Mouse (Mus musculus): Measurements from ENCODE around the gene Gng7. TPM values are rescaled to one million over a fixed set of nuclear protein-coding genes. Genes with fewer than 3 reads are reported as not detected.

The Gng7 gene
- polyA plus RNA-seq, 1 experiment from 2014 or later = 8.0 TPM

- H3K27ac ChIP-seq (ENCODE audit: low read depth, low read length) = no peak overlapping the region
- H3K36me3 ChIP-seq (ENCODE audit: control insufficient read depth, insufficient read depth, low read length) = no peaks in the 10 kb centered on the region
- H3K4me1 ChIP-seq (replicated peaks; ENCODE audit: control insufficient read depth, insufficient read depth, low read length) = peaks cover 61% of the 10 kb centered on the region
- H3K27me3 ChIP-seq (ENCODE audit: control insufficient read depth, insufficient read depth, low read length) = peaks cover 63% of the 10 kb centered on the region
- ATAC-seq (replicated peaks; ENCODE audit: low FRiP score) (no peak), DNase-seq (ENCODE audit: low spot score) (peak; percentile 75)
- no peak overlapping the region for H3K9ac ChIP-seq (ENCODE audit: low read length)
- H3K4me3 ChIP-seq (ENCODE audit: low read depth, low read length) = peak overlapping the region; percentile 9
- peak overlapping the region; percentile 84 for H3K4me2 ChIP-seq (ENCODE audit: low read depth, low read length, severe bottlenecking)
- 1% methylated on average over 20 of the region's 20 CpGs for WGBS
- no peaks in the 10 kb centered on the region for H3K9me3 ChIP-seq (ENCODE audit: control insufficient read depth, low read length)
Measured at GRCm38 (mm10) chr10:80932206-80932605, 82.5 kb downstream of the Gng7 start.

GRCm38 (mm10) chr10:80931695-80932094 lies 83.0 kb downstream of the Gng7 start:
- WGBS = 0% methylated on average over 26 of the region's 26 CpGs
- peak overlapping the region; percentile 84 for H3K4me2 ChIP-seq (ENCODE audit: low read depth, low read length, severe bottlenecking)
- H3K27me3 ChIP-seq (ENCODE audit: control insufficient read depth, insufficient read depth, low read length) = peaks cover 58% of the 10 kb centered on the region
- ATAC-seq (replicated peaks; ENCODE audit: low FRiP score) (no peak), DNase-seq (ENCODE audit: low spot score) (no peak)
- H3K27ac ChIP-seq (ENCODE audit: low read depth, low read length) = no peak overlapping the region
- no peaks in the 10 kb centered on the region for H3K36me3 ChIP-seq (ENCODE audit: control insufficient read depth, insufficient read depth, low read length)
- H3K4me3 ChIP-seq (ENCODE audit: low read depth, low read length) = peak overlapping the region; percentile 9
- H3K9ac ChIP-seq (ENCODE audit: low read length) = no peak overlapping the region
- H3K9me3 ChIP-seq (ENCODE audit: control insufficient read depth, low read length) = no peaks in the 10 kb centered on the region
- peaks cover 56% of the 10 kb centered on the region for H3K4me1 ChIP-seq (replicated peaks; ENCODE audit: control insufficient read depth, insufficient read depth, low read length)

GRCm38 (mm10) chr10:80931153-80931671 lies 83.5 kb downstream of the Gng7 start:
- H3K36me3 ChIP-seq (ENCODE audit: control insufficient read depth, insufficient read depth, low read length) = no peaks in the 10 kb centered on the region
- no peak overlapping the region for H3K27ac ChIP-seq (ENCODE audit: low read depth, low read length)
- peak overlapping the region; percentile 37 for H3K4me3 ChIP-seq (ENCODE audit: low read depth, low read length)
- no peak for ATAC-seq (replicated peaks; ENCODE audit: low FRiP score)
- peaks cover 53% of the 10 kb centered on the region for H3K27me3 ChIP-seq (ENCODE audit: control insufficient read depth, insufficient read depth, low read length)
- DNase-seq (ENCODE audit: low spot score) = no peak
- H3K4me1 ChIP-seq (replicated peaks; ENCODE audit: control insufficient read depth, insufficient read depth, low read length) = peaks cover 51% of the 10 kb centered on the region
- H3K9me3 ChIP-seq (ENCODE audit: control insufficient read depth, low read length) = no peaks in the 10 kb centered on the region
- H3K4me2 ChIP-seq (ENCODE audit: low read depth, low read length, severe bottlenecking) = peak overlapping the region; percentile 84
- WGBS = 4% methylated on average over 14 of the region's 14 CpGs
- H3K9ac ChIP-seq (ENCODE audit: low read length) = no peak overlapping the region

- Histone ChIP-seq H3K27me3 (ENCODE audit: control insufficient read depth, insufficient read depth, low read length) (peaks cover 49% of the 10 kb centered on the region), H3K27ac (ENCODE audit: low read depth, low read length) (no peak overlapping the region), H3K4me3 (ENCODE audit: low read depth, low read length) (peak overlapping the region; percentile 37), H3K4me1 (replicated peaks; ENCODE audit: control insufficient read depth, insufficient read depth, low read length) (peaks cover 46% of the 10 kb centered on the region), H3K36me3 (ENCODE audit: control insufficient read depth, insufficient read depth, low read length) (no peaks in the 10 kb centered on the region), H3K4me2 (ENCODE audit: low read depth, low read length, severe bottlenecking) (peak overlapping the region; percentile 84), H3K9ac (ENCODE audit: low read length) (peak overlapping the region; percentile 50), H3K9me3 (ENCODE audit: control insufficient read depth, low read length) (no peaks in the 10 kb centered on the region)
- under 1% methylated on average over 44 of the region's 45 CpGs for WGBS
- peak; percentile 70 for DNase-seq (ENCODE audit: low spot score)
- no peak for ATAC-seq (replicated peaks; ENCODE audit: low FRiP score)
Measured at GRCm38 (mm10) chr10:80930361-80931152, 84.2 kb downstream of the Gng7 start.

GRCm38 (mm10) chr10:80929299-80930226 lies 85.2 kb downstream of the Gng7 start, which contains the start of gene Gadd45b:
Gene Gadd45b (plus strand): TSS chr10:80930073.
- Histone ChIP-seq H3K9ac (ENCODE audit: low read length) (peak within 1 kb of the TSS; percentile 53), H3K36me3 (ENCODE audit: control insufficient read depth, insufficient read depth, low read length) (no peaks in the 10 kb centered on the region), H3K9me3 (ENCODE audit: control insufficient read depth, low read length) (no peaks in the 10 kb centered on the region), H3K4me2 (ENCODE audit: low read depth, low read length, severe bottlenecking) (peak within 1 kb of the TSS; percentile 84), H3K4me3 (ENCODE audit: low read depth, low read length) (peak within 1 kb of the TSS; percentile 37), H3K4me1 (replicated peaks; ENCODE audit: control insufficient read depth, insufficient read depth, low read length) (peaks cover 46% of the 10 kb centered on the region), H3K27ac (ENCODE audit: low read depth, low read length) (peak within 1 kb of the TSS; percentile 34; the same call in 1 of the 2 replicates), H3K27me3 (ENCODE audit: control insufficient read depth, insufficient read depth, low read length) (peaks cover 43% of the 10 kb centered on the region)
- peak; percentile 92 for ATAC-seq (replicated peaks; ENCODE audit: low FRiP score)
- peak; percentile 99 for DNase-seq (ENCODE audit: low spot score)
- WGBS = under 1% methylated on average over 56 of the region's 56 CpGs

GRCm38 (mm10) chr10:80928586-80929298 lies 86.0 kb downstream of the Gng7 start:
- ATAC-seq (replicated peaks; ENCODE audit: low FRiP score) (peak; percentile 21; the same call in 1 of the 2 replicates), DNase-seq (ENCODE audit: low spot score) (peak; percentile 95)
- Histone ChIP-seq H3K9me3 (ENCODE audit: control insufficient read depth, low read length) (no peaks in the 10 kb centered on the region), H3K4me3 (ENCODE audit: low read depth, low read length) (peak overlapping the region; percentile 37), H3K9ac (ENCODE audit: low read length) (peak overlapping the region; percentile 53), H3K27ac (ENCODE audit: low read depth, low read length) (no peak overlapping the region), H3K4me2 (ENCODE audit: low read depth, low read length, severe bottlenecking) (peak overlapping the region; percentile 84), H3K4me1 (replicated peaks; ENCODE audit: control insufficient read depth, insufficient read depth, low read length) (peaks cover 42% of the 10 kb centered on the region), H3K27me3 (ENCODE audit: control insufficient read depth, insufficient read depth, low read length) (peaks cover 35% of the 10 kb centered on the region), H3K36me3 (ENCODE audit: control insufficient read depth, insufficient read depth, low read length) (no peaks in the 10 kb centered on the region)
- WGBS = under 1% methylated on average over 48 of the region's 48 CpGs

GRCm38 (mm10) chr10:80925472-80925871 lies 89.3 kb downstream of the Gng7 start:
- H3K4me3 ChIP-seq (ENCODE audit: low read depth, low read length) = no peak overlapping the region
- WGBS = 43% methylated on average over 3 of the region's 3 CpGs

GRCm38 (mm10) chr10:80921923-80922322 lies 92.8 kb downstream of the Gng7 start:
- H3K4me3 ChIP-seq (ENCODE audit: low read depth, low read length) = peak overlapping the region; percentile 12
- ATAC-seq (replicated peaks; ENCODE audit: low FRiP score) (no peak), DNase-seq (ENCODE audit: low spot score) (no peak)
- no peaks in the 10 kb centered on the region for H3K27me3 ChIP-seq (ENCODE audit: control insufficient read depth, insufficient read depth, low read length)
- 6% methylated on average over 16 of the region's 16 CpGs for WGBS
- H3K4me1 ChIP-seq (replicated peaks; ENCODE audit: control insufficient read depth, insufficient read depth, low read length) = peaks cover 9% of the 10 kb centered on the region
- H3K36me3 ChIP-seq (ENCODE audit: control insufficient read depth, insufficient read depth, low read length) = no peaks in the 10 kb centered on the region
- peak overlapping the region; percentile 44 for H3K4me2 ChIP-seq (ENCODE audit: low read depth, low read length, severe bottlenecking)
- H3K9me3 ChIP-seq (ENCODE audit: control insufficient read depth, low read length) = no peaks in the 10 kb centered on the region
- H3K9ac ChIP-seq (ENCODE audit: low read length) = peak overlapping the region; percentile 49
- no peak overlapping the region for H3K27ac ChIP-seq (ENCODE audit: low read depth, low read length)

More at GRCm38 (mm10) chr10:80925472-80925871, 89.3 kb downstream of the Gng7 start:
- H3K27ac ChIP-seq (ENCODE audit: low read depth, low read length) = no peak overlapping the region
- ATAC-seq (replicated peaks; ENCODE audit: low FRiP score) (no peak), DNase-seq (ENCODE audit: low spot score) (no peak)
- peaks cover 14% of the 10 kb centered on the region; the same call in 1 of the 2 replicates for H3K4me1 ChIP-seq (replicated peaks; ENCODE audit: control insufficient read depth, insufficient read depth, low read length)
- no peak overlapping the region for H3K4me2 ChIP-seq (ENCODE audit: low read depth, low read length, severe bottlenecking)
- H3K9ac ChIP-seq (ENCODE audit: low read length) = no peak overlapping the region
- no peaks in the 10 kb centered on the region for H3K9me3 ChIP-seq (ENCODE audit: control insufficient read depth, low read length)
- H3K36me3 ChIP-seq (ENCODE audit: control insufficient read depth, insufficient read depth, low read length) = no peaks in the 10 kb centered on the region
- H3K27me3 ChIP-seq (ENCODE audit: control insufficient read depth, insufficient read depth, low read length) = peaks cover 5% of the 10 kb centered on the region
